Mouse (Mus musculus) cerebellum, postnatal 4 days (tissue): ENCODE measurements at regions not wholly inside any gene's neighbourhood (a gene's known extent, or its start where the extent isn't known, plus 50 kb on each side); places are given as distances from the start of the nearest gene placed in this dataset.

Source experiments
- DNase-seq, 2 experiments: peaks; one replicate each; pipeline ENCODE4 v3.0.0; 2022; ENCODE audit warnings: low spot score in 2 of 2, mixed read lengths in 1 of 2

- no peak for DNase-seq
These were observed 148.3 kb upstream of the Atp2b1 start for GRCm38 (mm10) chr10:98765786-98766419.

GRCm38 (mm10) chr10:98779783-98780182 is 134.4 kb upstream of the Atp2b1 start:
- DNase-seq, result no peak

- DNase-seq, result no peak
These were observed 133.3 kb upstream of the Atp2b1 start for GRCm38 (mm10) chr10:98780938-98781337.

- no peak for DNase-seq
These were observed 132.3 kb upstream of the Atp2b1 start for GRCm38 (mm10) chr10:98781888-98782351.

- DNase-seq, result no peak
These were observed 128.8 kb upstream of the Atp2b1 start for GRCm38 (mm10) chr10:98785411-98785810.

- DNase-seq, result no peak
These were observed 128.1 kb upstream of the Atp2b1 start for GRCm38 (mm10) chr10:98786089-98786488.

GRCm38 (mm10) chr10:98789763-98790162 is 124.4 kb upstream of the Atp2b1 start:
- DNase-seq, result no peak

GRCm38 (mm10) chr10:98790456-98790855 is 123.8 kb upstream of the Atp2b1 start:
- DNase-seq, result no peak

GRCm38 (mm10) chr10:98792019-98792741 is 122.0 kb upstream of the Atp2b1 start:
- DNase-seq, result no peak

- DNase-seq, result no peak
These were observed 120.2 kb upstream of the Atp2b1 start for GRCm38 (mm10) chr10:98793926-98794536.

- no peak for DNase-seq
These were observed 118.2 kb upstream of the Atp2b1 start for GRCm38 (mm10) chr10:98796016-98796415.

GRCm38 (mm10) chr10:98798634-98799415 is 115.4 kb upstream of the Atp2b1 start:
- no peak for DNase-seq

- DNase-seq, result no peak
These were observed 114.4 kb upstream of the Atp2b1 start for GRCm38 (mm10) chr10:98799830-98800229.

- no peak for DNase-seq
These were observed 113.3 kb upstream of the Atp2b1 start for GRCm38 (mm10) chr10:98800949-98801348.

GRCm38 (mm10) chr10:98805013-98805412 is 109.2 kb upstream of the Atp2b1 start:
- no peak for DNase-seq

GRCm38 (mm10) chr10:98806798-98807535 is 107.2 kb upstream of the Atp2b1 start:
- no peak for DNase-seq

GRCm38 (mm10) chr10:98808644-98809043 is 105.6 kb upstream of the Atp2b1 start:
- no peak for DNase-seq

- DNase-seq, result no peak
These were observed 85.2 kb upstream of the Atp2b1 start for GRCm38 (mm10) chr10:98829051-98829450.

- no peak for DNase-seq
These were observed 82.7 kb upstream of the Atp2b1 start for GRCm38 (mm10) chr10:98831488-98831887.

- DNase-seq, result no peak
These were observed 76.7 kb upstream of the Atp2b1 start for GRCm38 (mm10) chr10:98837289-98838181.
